Mouse (Mus musculus) cerebellum, postnatal 14 days (tissue): ENCODE data around the gene Cebpb.

ENCODE experiments used
- DNase-seq, 2 experiments: peaks; one replicate each; pipeline ENCODE4 v3.0.0; 2021; ENCODE audit warnings: mixed read lengths in 2 of 2

Gene Cebpb

DNA sequence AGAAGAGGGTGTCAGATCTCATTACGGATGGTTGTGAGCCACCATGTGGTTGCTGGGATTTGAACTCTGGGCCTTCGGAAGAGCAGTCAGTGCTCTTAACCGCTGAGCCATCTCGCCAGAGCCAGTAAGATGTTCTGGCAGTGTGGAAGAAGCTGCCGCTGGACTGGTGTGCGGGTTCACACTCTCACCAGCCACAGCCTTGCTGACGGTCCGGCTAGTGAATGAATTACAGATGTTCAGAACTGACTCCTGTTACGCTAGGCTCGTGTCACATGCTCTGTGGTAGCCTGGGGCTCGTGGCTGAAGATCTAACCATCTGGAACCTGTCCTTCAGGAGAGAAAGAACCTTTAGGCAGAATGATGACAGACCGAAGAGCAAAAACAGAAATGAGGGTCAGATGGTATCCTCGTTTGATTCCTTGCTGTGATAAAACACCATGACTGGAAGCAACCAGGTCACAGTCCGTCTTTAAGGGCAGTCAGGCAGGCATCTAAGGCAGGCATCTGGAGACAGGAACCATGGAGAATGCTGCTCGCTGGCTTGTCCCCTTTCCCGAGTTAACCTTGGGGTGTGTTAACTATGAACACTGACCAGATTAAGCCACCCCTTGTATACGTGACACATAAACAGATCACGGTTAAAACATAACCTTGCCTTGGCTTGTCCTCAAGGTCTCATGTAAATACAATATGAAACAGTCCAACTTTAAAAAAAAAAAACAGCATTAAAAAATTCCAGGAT is 22.6 kb upstream of the Cebpb start:
- no peak for DNase-seq

- no peak for DNase-seq
Observed at GRCm38 (mm10) chr2:167668426-167668825, 20.3 kb upstream of the Cebpb start.

DNA sequence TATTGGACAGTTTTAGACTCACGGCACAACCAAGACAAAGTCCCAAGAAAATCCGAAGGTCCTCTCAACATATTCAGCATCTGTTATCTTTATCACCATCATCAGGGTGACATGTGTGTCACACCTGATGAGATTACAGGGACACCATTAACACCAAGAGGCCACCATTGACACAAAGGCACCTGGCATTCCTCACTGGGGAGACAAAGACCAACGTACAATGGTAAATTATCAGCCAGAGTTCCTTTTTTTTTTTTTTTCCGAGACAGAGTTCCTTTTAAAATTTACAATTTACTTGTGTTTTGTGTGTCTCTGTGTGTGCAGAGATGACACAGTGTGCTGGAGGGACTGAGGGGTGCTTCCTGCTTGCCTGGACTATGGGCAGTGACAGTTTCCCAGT is 19.3 kb upstream of the Cebpb start:
- DNase-seq: no peak

DNA sequence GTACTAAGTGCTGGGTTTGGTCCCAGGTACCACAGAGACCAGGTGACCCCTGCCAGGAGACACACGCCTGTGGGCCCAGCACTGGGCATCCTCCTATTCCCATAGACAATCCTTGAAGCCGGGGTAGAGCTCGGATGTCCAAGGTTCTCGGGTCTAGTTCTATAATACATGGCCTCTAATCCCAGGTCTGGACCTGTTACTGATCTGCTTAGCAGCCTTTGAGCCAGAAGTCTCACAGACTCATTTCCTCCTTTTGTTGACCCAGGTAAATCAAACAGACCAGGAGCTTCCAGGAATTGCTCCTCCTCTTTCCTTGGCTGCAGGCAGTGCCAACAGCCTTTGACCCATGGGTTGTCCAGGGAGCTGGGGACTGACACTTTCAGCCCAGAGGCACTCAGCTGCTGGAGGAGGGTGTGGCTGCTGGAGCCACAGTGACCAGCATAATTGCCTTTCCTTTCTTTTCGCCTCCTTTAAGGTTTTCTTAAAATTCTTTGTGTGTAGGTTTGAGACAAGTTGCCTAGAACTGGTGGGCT is 17.5 kb upstream of the Cebpb start:
- DNase-seq: no peak

GRCm38 (mm10) chr2:167672212-167672685 is 16.5 kb upstream of the Cebpb start:
- DNase-seq: no peak

DNA sequence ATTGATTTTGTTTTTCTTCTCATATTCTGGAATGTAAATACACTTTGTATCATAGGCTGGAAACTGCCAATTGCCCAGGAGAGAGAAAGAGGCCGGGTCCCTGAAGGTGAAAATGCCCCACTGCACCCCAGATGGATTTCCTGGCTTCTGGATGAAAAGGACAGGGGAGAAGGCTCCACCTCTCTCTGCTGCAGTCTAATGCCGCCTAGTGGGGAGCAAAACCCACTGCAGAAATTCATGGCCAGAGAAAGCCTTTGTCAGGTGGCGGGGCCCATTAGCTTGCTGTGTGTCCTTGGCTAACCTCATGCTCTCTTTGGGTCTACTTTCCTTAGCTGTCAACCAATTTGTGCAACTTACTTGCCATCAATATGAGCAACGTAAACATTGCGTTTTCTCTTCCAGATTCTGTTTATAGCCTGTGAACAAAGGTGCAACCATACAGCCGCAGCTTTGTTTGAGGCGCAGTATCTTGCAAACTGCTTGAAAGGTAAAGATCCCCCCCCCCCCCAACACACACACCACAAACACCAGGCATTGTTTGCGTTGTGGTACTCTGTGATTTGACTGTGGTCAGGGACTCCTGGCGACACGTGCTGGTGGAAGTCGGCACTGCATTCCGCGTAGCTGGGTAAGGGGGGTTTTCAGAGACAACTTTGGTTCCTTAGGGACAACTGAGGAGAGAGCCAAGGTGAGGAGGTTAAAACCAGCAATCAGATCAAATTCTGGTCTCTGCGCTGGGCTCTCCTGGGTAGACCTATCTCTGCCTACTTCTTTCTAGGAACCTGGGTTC is 13.4 kb upstream of the Cebpb start:
- peak in 1 of 2 experiments; percentile 62 for DNase-seq

DNA sequence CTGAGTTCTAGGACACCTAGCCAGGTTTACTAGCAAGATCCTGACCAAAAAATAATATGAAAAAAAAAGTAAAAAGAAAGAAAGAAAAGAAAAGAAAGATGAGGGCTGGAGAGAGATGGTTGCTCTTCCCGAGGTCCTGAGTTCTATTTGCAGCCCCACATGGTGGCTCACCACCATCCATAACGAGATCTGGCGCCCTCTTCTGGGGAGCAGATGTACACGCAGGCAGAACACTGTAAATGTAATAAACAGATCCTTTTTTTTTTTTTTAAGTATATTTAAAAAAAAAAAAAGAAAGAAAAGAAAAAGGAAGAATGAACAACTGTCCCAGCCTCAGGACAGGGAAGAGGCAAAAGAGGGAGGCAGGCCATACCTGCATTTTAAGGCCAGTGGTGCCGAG is 10.1 kb upstream of the Cebpb start:
- no peak for DNase-seq

GRCm38 (mm10) chr2:167679902-167680430 is 8.7 kb upstream of the Cebpb start:
- peak; percentile 90 to 95 for DNase-seq

DNA sequence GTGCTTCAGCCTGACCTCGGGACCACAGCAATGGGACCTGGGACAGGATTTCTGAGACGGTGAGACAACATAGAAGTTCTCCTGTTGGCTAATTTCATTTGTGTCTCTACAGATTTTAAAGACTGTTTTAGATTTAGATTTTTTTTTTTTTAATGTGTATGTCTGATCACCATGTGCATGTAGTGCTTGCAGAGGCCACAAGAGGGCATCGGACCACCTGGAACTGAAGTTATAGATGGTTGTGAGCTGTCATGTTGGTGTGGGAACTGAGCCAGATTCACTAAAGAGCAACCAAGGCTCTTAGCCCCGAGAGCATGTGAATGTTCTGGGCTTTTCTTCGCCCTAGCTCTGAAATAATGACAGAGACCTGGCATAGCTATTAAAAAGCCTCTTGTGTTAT is 8.1 kb upstream of the Cebpb start:
- peak; percentile 57 to 79 for DNase-seq

- no peak for DNase-seq
Observed at GRCm38 (mm10) chr2:167683721-167684120, 5.0 kb upstream of the Cebpb start.

DNA sequence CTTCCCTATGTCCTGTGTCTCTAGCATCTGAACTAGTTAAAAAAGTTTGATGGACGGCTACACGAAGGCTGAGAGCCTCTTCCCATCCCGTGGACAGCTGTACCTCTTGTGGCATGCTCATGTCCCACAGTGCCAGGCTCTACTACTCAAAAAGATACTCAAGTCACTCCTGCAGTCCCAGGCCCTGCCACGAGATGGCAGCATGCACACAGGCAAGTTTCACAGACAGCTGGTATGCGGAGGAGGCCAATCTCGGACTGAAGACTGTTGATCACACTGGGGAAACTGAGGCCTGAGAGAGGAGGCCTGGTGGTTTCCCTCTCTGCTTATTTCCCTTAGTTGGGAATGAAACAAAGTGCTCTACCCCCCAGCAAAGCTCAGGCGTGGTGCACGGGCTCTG is 3.6 kb upstream of the Cebpb start:
- peak; percentile 98 for DNase-seq

DNA sequence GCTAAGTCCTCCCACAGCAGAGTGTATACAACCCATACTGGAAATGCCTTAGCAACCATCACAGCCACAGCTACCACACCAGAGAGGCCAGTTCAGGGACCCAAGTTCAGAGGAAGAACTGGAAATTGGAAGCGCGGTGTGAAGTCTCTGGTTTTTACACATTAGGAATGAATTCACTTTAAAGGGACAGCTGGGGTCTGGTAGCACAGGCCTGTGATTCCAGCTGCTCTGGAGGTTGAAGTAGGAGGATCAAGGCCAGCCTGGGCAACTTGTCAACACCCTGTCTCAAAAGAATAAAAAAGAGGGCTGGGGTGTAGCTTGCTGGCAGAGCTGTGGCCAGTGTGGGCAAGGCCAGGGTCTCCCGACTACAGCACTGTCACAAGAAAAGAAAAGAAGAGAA is 2.9 kb upstream of the Cebpb start:
- DNase-seq: no peak

DNA sequence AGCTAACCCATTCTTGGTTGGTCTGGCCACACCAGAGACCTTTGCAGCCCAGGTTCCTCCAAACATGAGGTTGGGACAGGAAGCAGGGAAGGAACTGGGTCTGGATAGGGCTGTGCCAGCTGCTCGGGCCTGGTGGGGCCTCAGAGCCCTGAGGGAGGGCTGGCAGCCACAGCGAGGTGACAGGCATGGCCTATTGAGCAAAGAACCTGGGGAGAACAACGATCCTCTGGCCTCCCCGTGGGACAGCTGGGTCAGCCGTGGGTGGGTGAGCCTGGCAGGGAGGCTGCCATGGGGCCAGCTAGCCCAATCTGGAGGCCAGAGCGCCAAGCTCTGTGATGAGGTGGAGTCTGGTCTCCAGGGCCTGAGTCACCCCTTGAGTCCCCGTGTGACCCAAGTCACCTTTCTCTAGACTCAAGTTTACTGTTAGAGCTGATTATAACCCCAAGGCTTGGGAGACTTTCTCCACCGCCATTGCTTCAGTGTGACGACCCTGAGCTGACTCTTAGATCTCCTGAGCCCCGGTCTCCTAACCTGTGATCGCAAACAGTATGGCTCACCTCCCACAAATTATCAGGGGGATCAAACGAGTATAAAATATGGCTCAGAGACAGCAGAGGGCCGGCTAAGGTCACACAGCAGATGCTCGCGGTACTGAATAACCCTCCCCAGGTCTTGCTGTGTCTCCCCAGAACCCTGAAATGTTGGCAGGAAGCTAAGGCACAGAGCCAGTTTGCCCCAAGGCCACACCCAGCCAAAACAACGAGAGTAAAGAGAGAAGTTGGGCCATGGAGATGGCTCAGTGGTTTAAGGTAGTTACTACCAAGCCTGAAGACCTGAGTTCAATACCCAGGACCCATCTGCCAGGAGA is 2.1 kb upstream of the Cebpb start:
- no peak for DNase-seq

DNA sequence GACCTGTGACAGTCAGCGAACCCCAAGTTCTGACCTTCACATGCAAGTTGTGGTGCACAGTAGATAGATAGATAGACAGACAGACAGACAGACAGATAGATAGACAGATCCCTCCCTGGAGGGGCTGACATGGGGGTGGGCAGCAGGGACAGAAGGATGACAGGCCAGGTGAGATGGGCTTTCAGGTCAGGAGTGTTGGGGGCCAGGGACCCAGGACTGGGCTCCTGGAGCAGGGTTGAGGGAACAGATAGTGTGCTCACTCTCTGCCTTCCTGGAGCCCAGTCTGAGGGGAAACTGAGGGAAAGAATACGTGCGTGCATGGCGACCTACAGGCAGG is 1.5 kb upstream of the Cebpb start:
- DNase-seq: no peak

DNA sequence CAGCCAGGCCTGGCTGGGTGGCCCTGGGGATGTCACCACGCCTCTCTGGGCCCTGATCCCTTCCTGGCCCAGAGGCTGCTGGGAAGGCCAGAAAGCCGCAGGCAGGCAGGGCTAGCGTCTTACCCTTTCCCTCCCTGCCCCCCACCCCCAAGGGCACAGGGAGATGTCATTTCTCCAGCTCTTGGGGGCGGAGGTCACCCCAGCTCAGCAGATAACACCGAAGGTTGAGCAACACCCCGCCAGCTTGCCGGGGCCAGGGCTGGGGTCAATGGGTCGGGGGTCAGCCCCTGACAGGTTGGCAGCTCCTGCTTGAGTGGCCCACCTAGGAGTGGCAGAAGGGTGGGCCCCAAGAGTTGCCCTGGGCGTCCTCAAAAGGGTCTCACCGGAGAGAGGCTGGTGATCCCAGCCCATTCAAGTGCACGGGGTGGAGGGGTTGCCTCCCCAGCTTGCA is 1.0 kb upstream of the Cebpb start:
- DNase-seq: no peak

DNA sequence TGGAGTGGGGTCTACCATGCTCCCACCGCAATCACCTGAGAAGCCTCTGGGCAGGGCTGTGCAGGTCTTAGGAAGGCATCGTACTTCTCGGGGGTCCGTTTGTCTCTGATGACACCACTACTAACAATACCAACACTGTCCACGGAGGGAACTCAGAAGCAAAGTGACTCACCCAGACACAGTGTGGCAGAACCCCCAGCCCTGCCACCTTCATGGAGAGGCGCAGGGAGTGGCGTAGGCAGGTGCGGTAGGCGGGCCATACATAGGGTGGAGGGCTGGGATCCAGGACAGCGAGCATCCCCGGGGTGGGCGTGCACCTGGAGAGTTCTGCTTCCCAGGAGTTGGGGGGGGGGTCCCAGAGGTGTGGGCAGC is 603 bp upstream of the Cebpb start:
- DNase-seq: peak in 1 of 2 experiments; percentile 42

DNA sequence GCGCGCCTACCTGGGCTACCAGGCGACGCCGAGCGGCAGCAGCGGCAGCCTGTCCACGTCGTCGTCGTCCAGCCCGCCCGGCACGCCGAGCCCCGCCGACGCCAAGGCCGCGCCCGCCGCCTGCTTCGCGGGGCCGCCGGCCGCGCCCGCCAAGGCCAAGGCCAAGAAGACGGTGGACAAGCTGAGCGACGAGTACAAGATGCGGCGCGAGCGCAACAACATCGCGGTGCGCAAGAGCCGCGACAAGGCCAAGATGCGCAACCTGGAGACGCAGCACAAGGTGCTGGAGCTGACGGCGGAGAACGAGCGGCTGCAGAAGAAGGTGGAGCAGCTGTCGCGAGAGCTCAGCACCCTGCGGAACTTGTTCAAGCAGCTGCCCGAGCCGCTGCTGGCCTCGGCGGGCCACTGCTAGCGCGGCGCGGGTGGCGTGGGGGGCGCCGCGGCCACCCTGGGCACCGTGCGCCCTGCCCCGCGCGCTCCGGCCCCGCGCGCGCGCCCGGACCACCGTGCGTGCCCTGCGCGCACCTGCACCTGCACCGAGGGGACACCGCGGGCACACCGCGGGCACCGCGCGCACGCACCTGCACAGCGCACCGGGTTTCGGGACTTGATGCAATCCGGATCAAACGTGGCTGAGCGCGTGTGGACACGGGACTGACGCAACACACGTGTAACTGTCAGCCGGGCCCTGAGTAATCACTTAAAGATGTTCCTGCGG is 945 bp downstream of the Cebpb start, which contains the start of gene Tmem189:
Gene Tmem189 (minus strand): TSS at position 322 of the 718 bp plus-strand sequence.
- DNase-seq: peak; percentile 46 to 62

GRCm38 (mm10) chr2:167690219-167690961 is 1.7 kb downstream of the Cebpb start:
- peak; percentile 36 to 56 for DNase-seq

- DNase-seq: peak in 1 of 2 experiments; percentile 19
Observed at GRCm38 (mm10) chr2:167690962-167691311, 2.2 kb downstream of the Cebpb start.

DNA sequence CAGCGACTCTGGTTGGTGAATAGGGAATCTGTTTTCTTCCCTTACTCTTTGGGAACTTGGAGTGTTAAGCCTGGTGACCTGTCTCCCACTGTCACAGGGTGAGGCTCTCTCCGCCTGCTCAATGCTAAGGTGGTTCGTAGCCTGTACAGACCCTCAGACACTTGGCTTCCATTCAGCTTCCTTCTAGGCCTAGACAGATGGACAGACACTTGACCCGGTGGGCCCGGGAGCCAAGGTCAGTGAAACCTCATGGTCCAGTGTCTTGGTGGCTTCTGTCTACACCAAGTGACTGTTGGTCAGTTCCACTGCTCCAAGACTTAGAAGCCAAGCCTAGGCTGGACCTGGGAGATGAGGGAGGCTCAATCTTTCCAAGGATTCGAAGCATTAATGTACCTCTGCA is 2.7 kb downstream of the Cebpb start:
- no peak for DNase-seq
